15 mouse cellular contexts compared by ENCODE assay signal in genomic region chr4:57839343-57839742, GRCm38 (mm10).
DNase-seq lines count a peak whose midpoint lies in the region; ATAC-seq and TF ChIP-seq lines count a peak whose summit lies in the region.
"Had no signal": no experiment of that assay in that cellular context is flagged by ENCODE, and none has a peak within 500 bp of the region (broad histone marks: within the 10 kb centered on the region; RNA-seq: fewer than 3 reads in every experiment).

No protein-coding gene starts in this region.

- no peaks in the 10 kb centered on the region for H3K36me3 ChIP-seq in heart, postnatal 0 days (replicated peaks; ENCODE audit: control insufficient read depth, insufficient read depth, low read length)
- H3K36me3 ChIP-seq in forebrain, embryonic 14.5 days (ENCODE audit: control insufficient read depth, insufficient read depth, low read length) = no peaks in the 10 kb centered on the region
- H3K36me3 ChIP-seq: embryonic facial prominence, embryonic 15.5 days; limb, embryonic 13.5 days; neural tube, embryonic 15.5 days had no signal

- no peak for TF ChIP-seq EP300 in heart, postnatal 0 days (IDR thresholded peaks at IDR 0.05; ENCODE audit: low read depth)

- no peak overlapping the region for H3K4me3 ChIP-seq in brown adipose tissue, adult 24 weeks (ENCODE audit: insufficient read depth, low read depth, low read length)
- no peak overlapping the region for H3K4me3 ChIP-seq in heart, postnatal 0 days (ENCODE audit: low read depth, low read length)
- H3K4me3 ChIP-seq in forebrain, embryonic 14.5 days (ENCODE audit: low read depth, low read length) = no peak overlapping the region
- H3K4me3 ChIP-seq: embryonic facial prominence, embryonic 15.5 days; limb, embryonic 13.5 days; neural tube, embryonic 15.5 days had no signal

- peak; percentile 81 to 87 for DNase-seq in adrenal gland, adult (ENCODE audit: inconsistent age in 2 of 2, low spot score in 1 of 2)
- DNase-seq in adrenal gland, postnatal 4 days (ENCODE audit: low spot score in 2 of 2) = no peak
- DNase-seq in kidney, postnatal 14 days = peak; percentile 24
- no peak for DNase-seq in kidney, adult 8-10 months
- peak; percentile 57 for DNase-seq in heart, postnatal 0 days (ENCODE audit: low spot score)
- no peak for DNase-seq in forebrain, embryonic 14.5 days (ENCODE audit: low spot score)
- DNase-seq: forebrain, postnatal 0 days; kidney, postnatal 10 days; right cerebral cortex, adult 18-20 months had no signal

- no peak for TF ChIP-seq CTCF in heart, postnatal 0 days (IDR thresholded peaks at IDR 0.05; ENCODE audit: low read depth)

- no peak; the same call in 1 of the 2 replicates for ATAC-seq in heart, postnatal 0 days (ENCODE audit: insufficient read depth, low read depth)
- ATAC-seq in forebrain, embryonic 14.5 days = no peak
- ATAC-seq in frontal cortex, adult (ENCODE audit: low TSS enrichment) = no peak
- ATAC-seq: forebrain, postnatal 0 days had no signal

- no peak overlapping the region for H3K9ac ChIP-seq in heart, postnatal 0 days (replicated peaks; ENCODE audit: low read depth, low read length)
- no peak overlapping the region for H3K9ac ChIP-seq in forebrain, embryonic 14.5 days (ENCODE audit: low read length)
- H3K9ac ChIP-seq: embryonic facial prominence, embryonic 15.5 days; forebrain, postnatal 0 days; limb, embryonic 13.5 days; neural tube, embryonic 15.5 days had no signal

- H3K9me3 ChIP-seq in heart, postnatal 0 days (replicated peaks; ENCODE audit: control insufficient read depth, low read length) = no peaks in the 10 kb centered on the region
- no peaks in the 10 kb centered on the region for H3K9me3 ChIP-seq in forebrain, embryonic 14.5 days (replicated peaks; ENCODE audit: control insufficient read depth, low read length)
- H3K9me3 ChIP-seq: embryonic facial prominence, embryonic 15.5 days; limb, embryonic 13.5 days; neural tube, embryonic 15.5 days had no signal

- WGBS in heart, postnatal 0 days = 27% methylated on average over 4 of the region's 4 CpGs
- WGBS in forebrain, embryonic 14.5 days = 89% methylated on average over 4 of the region's 4 CpGs

- H3K4me1 ChIP-seq in brown adipose tissue, adult 24 weeks (ENCODE audit: control insufficient read depth, insufficient read depth, insufficient read length, low read length) = peaks cover 44% of the 10 kb centered on the region
- peaks cover 40% of the 10 kb centered on the region for H3K4me1 ChIP-seq in heart, postnatal 0 days (ENCODE audit: control insufficient read depth, insufficient read depth)
- no peaks in the 10 kb centered on the region for H3K4me1 ChIP-seq in forebrain, embryonic 14.5 days (ENCODE audit: control insufficient read depth, insufficient read depth, low read length)
- H3K4me1 ChIP-seq: embryonic facial prominence, embryonic 15.5 days; neural tube, embryonic 15.5 days had no signal

- H3K27me3 ChIP-seq in heart, postnatal 0 days (ENCODE audit: control insufficient read depth, insufficient read depth, low read length) = no peaks in the 10 kb centered on the region
- H3K27me3 ChIP-seq in forebrain, embryonic 14.5 days (replicated peaks; ENCODE audit: control insufficient read depth, insufficient read depth, low read length) = no peaks in the 10 kb centered on the region
- H3K27me3 ChIP-seq: embryonic facial prominence, embryonic 15.5 days; limb, embryonic 13.5 days; neural tube, embryonic 15.5 days had no signal

- peak overlapping the region; percentile 1; the same call in 1 of the 2 replicates for H3K27ac ChIP-seq in brown adipose tissue, adult 24 weeks (replicated peaks; ENCODE audit: low read depth, low read length)
- peak overlapping the region; percentile 32; the same call in 1 of the 2 replicates for H3K27ac ChIP-seq in heart, postnatal 0 days (ENCODE audit: low read depth)
- H3K27ac ChIP-seq in forebrain, embryonic 14.5 days (ENCODE audit: low read depth, low read length) = no peak overlapping the region
- H3K27ac ChIP-seq: embryonic facial prominence, embryonic 15.5 days; limb, embryonic 13.5 days; macrophage; neural tube, embryonic 15.5 days had no signal

- no peak overlapping the region for H3K4me2 ChIP-seq in heart, postnatal 0 days (ENCODE audit: low read depth, low read length)
- no peak overlapping the region for H3K4me2 ChIP-seq in forebrain, embryonic 14.5 days (ENCODE audit: low read length)
- H3K4me2 ChIP-seq: embryonic facial prominence, embryonic 15.5 days; limb, embryonic 13.5 days; neural tube, embryonic 15.5 days had no signal

Comparison
In these comparisons a context has a peak if more than half of its experiments do, and no peak if none do; other contexts are left out.
1. DNase-seq: peak in adrenal gland, adult (2 of 2), kidney, postnatal 14 days (single experiment) and heart, postnatal 0 days (single experiment); none in adrenal gland, postnatal 4 days (0 of 2), kidney, adult 8-10 months (0 of 2) and forebrain, embryonic 14.5 days (single experiment).